Mouse (Mus musculus) layer of hippocampus, postnatal 25 days (tissue): ENCODE results near the gene Amz1. TPM values are rescaled to one million over a fixed set of nuclear protein-coding genes. Genes with fewer than 3 reads are reported as not detected.
A peak's percentile ranks its signal among the peaks of the same experiment; 100 is the strongest.

Source experiments
- DNase-seq, 2 experiments: peaks; one replicate each; pipeline ENCODE4 v3.0.0; 2022; ENCODE audit warnings: mixed read lengths in 2 of 2, low spot score in 1 of 2; ENCODE audit errors: extremely low spot score in 1 of 2
- total RNA-seq, 2 experiments: library from RNA; stranded (reverse); gene quantifications; 2 replicates each; pipeline ENCODE4 v1.2.3; 2021

Amz1 gene
- total RNA-seq = 10 to 100 TPM; 16.0 to 16.5 TPM

DNA sequence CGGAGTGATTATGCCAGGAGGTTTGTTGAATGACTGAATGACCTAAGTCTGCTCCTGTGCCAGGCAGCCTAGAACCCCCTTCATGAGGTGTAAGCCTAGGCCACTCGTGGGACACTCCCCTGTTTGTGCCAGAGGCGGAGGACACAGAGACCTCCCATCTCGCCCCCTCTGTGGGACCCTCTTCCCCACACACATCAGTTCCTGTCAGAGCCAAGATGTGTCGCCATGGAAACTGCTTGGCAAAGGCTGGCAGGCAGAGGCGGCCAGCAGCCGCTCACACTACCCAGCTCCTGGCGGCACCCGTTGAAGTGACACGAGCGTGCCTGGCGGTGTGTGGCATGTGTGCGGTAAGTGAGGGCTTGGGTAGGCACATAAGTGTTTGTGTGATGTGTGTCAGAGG lies at the start of gene Amz1:
Amz1 (plus strand) TSS at position 306 of the 400 bp plus-strand sequence.
- peak; percentile 47 to 55 for DNase-seq

DNA sequence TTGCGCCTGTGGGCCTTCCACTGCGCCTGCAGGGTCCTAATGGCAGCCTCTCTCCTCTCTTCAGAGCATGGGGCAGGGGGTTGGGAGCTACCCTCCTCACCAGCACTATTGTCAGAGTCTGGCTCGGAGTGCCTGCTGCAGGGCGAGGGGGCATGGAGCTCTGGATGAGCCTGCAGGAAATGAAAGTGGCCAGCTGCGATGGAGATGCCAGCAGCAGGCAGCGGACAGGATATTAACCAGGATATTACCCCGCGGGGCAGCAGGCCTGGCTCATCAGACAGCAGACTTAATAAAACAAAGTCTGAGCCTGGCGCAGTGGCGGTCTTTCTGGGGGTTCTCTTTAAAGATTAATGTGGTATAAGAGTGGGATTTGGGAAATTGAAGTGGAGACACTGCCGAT lies 48.8 kb upstream of the Amz1 start:
- no peak for DNase-seq

DNA sequence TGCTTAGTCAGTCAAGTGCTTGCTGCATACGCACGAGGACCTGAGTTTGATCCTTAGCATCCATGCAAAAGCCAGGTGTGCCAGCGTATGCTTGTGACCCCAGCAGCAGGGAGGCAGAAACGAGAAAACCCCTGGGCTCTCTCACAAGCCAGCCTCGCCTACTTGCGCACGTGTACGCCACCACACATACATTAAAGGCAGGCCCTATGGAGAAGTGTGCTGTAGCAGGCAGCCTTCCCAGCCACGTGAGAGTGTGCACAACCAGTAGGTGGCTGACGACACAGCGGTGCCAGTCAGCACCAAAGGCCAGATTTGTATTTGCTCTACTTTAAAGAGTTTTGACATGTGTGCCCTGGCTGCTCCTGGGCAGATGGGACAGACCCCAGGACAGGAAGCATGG lies 48.3 kb upstream of the Amz1 start:
- no peak for DNase-seq

DNA sequence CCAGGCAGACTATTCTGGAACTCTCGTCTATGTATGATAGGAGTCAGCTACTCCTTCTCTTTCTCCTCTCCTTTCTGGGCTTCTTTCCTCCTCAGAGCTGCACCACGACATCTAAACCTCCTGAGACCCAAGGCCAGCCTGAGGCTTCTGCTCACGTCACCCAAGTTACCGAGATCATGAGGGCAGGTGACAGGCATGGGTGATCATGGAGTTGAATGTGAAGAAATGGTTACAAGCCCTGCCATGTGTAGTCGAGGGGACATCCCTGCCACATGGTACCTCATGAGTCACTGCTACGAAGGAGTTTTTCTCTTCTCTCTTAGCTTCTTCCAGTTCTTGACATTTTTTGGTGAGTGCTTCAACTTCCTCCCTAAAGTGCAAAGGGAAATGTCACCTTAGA lies 46.8 kb upstream of the Amz1 start:
- no peak for DNase-seq

DNA sequence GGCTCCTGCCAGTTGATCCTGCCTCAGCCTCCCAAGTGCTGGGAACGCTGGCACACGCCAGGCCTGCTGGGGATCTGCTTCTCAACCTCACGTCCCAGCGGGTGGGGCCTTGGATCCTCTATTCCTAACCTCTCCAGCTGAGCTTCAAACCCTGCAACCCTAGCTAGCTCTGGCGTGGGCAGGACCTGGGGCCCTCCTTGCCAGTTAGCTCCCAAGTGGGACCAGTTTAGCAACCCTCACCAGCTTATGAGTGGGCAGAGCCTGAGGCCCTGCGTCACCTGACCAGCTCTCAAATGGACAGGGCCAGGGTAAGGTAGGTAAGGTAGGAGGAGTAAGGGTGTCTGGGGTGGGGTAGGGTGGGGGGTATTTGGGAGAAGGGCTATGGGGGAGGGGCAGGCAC lies 43.9 kb upstream of the Amz1 start:
- DNase-seq = no peak

DNA sequence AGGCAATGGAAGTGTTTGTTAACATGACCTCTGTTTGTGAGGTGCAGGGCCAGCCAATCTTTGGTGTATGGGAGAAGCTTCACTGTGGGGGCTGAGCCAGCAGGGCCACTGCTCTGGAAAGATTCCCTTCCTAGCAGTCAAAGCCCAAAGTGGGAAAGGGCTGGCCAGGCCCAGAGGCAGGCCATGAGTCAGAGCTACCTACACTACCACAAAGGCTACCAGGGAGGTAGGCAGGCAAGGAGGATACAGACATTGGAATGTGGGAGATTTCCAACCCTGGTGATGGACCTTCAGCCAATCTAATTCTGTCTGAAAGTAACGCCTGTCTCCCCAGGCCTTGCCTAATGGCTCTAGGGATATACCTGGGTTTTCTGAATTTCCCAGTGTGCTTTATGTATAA lies 43.0 kb upstream of the Amz1 start:
- no peak for DNase-seq

DNA sequence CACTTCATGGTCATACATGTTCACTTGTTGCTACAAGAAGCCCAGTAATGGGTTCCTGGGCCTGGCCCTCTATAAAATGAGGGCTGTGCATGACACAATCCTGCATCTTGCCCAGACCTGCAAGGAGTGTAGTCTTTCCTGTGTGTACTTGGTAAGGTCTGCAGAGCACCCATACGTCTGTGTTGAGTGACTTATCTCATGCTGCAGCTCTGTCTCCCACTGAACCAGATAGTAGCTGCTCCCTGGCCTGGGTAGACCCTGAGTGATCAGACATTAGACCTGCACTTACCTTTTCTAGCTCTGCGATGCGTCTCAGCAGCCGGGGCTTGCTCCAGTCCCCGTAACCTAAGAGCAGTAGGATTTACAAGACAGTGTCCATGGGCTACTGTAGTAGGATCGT lies 41.8 kb upstream of the Amz1 start:
- DNase-seq = no peak

DNA sequence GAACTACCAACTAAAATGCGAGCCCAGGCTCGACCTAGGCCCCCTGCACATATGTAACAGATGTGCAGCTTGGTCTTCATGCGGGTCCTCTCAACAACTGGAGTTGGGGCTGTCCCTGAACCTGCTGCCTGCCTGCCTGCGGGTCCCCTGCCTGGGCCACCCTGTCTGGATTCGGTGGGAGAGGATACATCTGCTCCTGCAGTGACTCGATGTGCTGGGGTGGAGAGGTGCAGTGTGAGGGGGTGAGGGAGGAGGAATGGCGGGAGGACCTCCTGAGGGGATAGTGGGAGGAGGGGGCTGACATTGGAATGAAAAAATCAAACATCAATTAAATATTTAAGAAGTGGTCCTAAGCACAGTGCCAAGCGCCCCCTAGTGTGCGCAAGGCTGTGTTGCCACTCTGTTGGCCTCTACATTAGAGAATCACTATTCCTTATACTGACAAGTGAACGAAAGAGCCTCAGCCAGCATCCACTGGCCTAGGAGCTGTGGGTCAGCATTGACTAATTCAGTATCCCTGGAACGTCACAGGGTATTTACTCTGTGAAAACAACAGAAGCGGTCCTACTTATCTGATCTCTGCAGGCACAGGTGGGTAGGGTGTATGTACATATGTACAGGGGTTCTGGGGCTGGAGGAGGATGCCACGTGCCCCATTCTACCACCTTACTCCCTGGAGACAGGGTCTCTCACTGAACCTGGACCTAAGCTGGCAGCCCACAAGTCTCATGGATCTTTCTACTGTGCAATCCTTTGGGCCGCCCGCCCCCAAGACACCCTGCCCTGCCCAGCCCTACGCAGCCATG lies 39.4 kb upstream of the Amz1 start:
- peak in 1 of 2 experiments; percentile 56 for DNase-seq

DNA sequence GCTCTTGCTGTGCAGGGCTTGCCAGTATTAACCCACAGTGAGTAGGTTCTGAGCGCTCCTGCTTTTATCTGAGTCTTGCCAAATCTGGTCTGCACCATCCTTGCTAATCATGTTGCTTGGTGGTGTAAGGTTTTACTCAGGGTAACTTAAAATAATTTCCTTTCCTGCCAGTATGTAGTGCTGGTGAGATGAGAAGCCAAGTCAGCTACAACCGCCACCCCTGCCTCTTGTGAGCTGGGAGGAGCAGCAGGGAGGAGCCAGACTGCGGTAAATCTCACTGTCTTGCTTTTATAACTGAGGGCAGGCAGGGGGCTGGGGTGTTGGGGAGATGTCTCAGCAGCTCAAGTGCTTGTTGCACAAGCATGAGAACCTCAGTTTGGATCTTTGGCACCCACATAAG lies 35.5 kb upstream of the Amz1 start:
- no peak for DNase-seq

DNA sequence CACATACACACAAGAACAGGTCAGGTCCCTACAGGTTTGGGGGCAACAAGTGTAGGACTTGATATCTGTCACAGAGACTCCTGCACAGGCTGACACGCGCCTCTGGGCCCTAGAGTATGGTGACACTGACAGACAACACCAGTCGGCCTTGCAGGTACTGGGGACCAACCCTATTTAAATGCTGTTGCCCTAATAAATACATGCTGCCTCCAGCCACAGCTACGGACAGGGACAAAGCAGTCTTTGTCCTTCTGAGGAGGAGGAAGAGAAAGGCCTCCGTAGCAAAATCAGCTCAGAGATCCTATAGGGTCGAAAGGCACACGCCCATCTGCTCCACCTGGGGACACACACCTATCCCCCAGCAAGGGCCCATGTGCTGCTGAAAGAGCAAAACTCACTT lies 27.9 kb upstream of the Amz1 start:
- no peak for DNase-seq

DNA sequence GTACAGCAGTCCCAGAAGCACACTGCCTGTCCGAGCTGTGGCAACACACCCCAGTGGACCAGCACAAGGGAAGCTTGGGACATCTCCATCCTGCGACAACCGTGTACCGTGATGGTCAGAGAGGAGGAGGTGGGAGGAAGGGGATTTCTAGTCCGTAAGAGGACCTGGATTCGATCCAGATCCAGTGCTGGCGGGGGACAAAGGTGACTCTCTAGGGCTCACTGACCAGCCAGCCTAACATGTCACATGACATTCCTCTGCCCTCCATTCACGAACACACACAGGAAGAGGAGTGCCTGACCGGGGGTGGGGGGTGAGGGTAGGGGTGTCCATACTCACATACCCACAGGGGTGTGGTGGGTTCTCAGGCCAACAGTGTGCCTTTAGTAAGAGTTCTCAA lies 24.2 kb upstream of the Amz1 start:
- no peak for DNase-seq

DNA sequence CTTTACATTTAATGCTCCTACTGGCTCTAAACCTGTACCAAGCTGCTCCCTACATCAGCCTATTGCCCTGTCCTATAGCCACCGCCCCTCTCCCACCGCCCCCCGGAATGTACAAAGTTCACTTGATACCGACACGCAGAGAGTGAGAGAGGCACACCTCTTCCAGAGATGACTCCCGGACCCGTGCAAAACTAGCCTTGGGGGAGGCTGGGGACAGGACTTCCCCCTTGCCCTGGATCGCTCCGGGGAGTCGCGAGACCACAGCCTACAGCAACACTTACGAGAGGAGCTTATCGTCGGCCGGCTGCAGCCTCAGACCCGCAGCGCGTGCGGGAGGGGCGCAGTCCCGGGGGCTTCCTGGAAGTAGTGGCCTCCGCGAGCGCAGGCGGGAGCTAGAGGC lies 22.3 kb upstream of the Amz1 start:
- peak in 1 of 2 experiments; percentile 34 for DNase-seq

DNA sequence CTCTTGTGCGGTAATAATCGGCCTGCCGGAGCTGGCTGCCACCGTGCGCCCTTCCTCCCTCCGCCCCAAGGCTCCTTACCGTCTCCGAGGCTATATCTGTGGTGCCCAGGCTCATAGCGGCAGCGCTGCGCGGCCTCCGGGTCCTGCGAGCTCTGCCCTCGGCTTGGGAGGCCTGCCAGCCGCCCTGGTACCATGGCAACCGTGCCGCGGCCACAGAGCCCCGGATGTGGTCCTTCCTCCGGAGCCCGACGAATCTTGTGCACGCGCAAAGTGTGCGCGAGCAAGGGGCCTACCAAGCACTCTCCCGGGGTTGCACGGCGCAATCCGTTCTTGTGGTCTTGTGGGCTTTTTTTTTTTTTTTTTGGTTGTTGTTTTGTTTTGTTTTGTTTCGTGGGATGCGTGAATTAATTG lies 21.8 kb upstream of the Amz1 start, which contains the start of gene Iqce:
Iqce (minus strand) TSS at position 276 of the 411 bp plus-strand sequence.
- DNase-seq = peak; percentile 92 to 95

DNA sequence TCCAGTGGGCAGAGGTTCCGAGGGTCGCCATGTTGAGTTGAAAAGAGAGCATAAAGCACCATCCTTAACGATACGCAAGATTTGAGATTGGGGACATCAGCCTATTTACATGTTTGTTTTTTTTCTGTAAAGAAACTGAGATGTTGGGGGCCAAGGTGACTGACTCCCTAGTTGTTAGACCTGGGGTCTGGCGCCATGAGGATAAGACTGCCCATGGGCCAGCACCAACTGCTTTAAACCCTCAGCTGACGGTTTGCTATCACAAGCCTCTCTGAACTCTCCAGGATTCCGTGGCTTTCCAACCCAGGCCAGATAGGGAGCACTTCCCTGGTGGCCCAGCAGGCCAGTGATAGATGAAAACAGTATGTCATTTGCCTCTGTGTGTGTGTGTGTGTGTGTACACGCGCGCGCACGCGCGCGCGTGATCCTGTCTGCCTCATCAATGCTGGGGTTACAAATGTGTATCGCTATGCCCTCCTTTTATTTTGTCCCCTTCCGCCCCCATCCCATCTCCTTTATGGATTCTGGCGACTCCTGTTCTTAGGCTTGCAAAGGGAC lies 21.2 kb upstream of the Amz1 start:
- DNase-seq = no peak

DNA sequence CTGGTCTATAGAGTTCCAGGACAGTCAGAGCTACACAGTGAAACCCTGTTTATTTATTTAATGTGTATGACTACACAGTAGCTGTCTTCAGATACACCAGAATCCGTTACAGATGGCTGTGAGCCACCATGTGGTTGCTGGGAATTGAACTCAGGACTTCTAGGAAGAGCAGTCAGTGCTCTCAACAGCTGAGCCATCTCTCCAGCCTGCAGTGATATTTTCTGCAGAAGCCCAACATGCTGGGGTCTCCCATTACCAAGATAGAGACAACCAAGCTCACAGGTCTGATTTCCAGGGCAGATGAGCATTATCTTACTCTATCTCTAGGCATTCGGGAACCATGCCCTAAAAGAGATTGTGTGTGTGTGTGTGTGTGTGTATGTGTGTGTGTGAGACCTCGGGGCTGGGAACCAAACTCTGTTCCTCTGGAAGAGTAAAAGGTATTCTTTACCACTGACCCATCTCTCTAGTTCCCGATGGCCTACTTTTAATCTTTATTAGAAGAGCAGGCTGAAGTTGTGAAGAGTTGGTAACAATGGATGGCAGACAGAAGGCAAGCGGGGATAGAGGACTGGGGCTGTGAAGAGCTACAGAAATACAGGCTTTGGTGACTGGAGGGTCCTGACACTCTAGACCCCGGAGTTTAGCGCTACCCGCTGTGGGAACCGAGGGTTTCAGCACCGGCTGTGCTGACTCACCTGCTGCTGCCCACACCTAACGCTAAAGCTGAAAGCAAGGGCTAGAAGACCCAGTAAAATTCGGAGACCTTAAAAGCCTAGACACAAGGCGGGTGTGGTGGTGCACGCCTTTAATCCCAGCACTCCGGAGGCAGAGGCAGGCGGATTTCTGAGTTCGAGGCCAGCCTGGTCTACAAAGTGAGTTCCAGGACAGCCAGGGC lies 20.2 kb upstream of the Amz1 start:
- no peak for DNase-seq

DNA sequence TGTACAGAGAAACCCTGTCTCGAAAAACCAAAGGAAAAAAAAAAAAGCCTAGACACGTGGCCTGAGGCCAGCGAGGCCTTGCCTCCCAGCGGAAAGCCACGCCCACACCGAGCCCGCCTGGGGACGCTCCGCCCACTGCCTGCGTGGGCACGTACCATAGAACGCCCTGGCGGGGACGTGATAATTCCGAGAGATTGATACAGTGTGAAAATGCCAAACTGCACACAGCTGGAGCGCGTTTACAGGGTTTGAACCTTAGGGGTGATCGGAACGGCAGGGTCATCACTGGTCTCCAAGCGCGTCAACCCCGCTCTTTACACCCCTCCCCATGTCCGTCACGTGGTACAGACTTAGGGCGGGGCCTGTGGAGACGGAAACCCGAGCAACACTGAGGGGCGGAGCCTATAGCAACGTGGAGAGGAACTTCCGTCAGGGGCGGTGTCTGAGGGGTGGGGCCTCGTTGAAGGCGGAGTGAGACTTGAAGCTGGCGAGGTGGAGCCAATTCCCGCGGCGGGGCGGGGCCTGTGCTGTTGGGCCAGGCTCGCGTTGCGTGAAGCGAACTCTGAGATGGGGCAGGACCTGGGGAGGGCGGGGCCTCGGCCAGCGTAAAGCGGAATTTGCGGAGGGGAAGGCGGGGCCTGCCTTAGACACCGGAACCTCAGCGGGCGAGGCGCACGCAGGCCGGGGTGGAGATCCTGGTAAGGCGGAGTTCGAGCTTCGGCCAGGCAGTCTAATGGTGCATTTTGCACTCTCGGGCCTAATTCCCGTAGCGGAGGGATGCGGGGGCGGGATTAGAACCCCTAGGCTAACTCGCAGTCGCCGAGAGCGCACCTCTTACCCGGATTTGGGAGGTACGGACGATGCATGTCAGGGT lies 19.3 kb upstream of the Amz1 start, which contains the start of gene Brat1:
Brat1 (plus strand) TSS at position 634 of the 874 bp plus-strand sequence.
- DNase-seq = peak; percentile 90 to 97

DNA sequence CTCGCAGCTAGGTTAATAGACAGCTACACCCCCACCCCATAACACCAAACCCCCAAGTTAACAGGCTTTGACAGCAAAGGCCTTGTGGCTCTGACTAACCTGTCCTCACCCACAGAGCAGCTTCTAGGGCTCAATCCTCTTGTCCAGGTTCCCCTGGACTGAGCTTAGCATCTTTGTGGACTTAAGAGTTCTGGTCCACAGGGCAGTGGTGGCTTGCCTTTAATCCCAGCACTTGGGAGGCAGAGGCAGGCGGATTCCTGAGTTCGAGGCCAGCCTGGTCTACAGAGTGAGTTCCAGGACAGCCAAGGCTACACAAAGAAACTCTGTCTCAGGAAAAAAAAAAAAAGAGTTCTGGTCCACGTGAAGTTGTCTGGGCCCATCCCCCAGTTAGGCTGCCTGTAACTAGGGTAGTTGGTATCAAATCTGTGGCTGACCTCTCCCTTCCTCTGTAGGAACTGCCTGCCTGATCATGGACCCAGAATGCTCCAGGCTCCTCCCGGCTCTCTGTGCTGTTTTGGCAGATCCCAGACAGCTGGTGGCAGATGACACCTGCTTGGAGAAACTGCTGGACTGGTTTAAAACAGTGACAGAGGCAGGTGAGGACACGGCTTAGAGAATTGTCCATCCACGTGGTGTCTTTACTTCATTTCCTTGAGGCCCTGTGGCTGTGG lies 18.3 kb upstream of the Amz1 start:
- DNase-seq = no peak

DNA sequence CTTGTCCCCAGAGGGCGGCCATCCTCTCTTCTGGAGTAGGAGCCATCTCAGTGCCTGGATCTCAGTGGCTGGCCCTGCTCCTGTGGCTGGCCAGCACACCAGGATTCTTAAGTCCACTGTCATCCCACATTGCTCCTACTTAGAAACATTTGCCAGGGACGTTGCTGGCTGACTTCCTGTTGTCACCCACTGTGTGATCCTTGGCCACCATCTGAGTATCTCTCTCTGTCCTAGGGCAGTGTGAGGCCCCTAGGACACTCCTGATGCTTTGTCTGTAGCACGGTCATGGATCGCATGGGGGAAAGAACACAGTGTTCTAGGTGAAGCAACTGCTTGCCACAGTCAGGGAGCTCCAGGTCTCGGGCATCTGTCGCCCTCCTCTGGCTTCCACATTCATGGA lies 13.6 kb upstream of the Amz1 start:
- DNase-seq = no peak

DNA sequence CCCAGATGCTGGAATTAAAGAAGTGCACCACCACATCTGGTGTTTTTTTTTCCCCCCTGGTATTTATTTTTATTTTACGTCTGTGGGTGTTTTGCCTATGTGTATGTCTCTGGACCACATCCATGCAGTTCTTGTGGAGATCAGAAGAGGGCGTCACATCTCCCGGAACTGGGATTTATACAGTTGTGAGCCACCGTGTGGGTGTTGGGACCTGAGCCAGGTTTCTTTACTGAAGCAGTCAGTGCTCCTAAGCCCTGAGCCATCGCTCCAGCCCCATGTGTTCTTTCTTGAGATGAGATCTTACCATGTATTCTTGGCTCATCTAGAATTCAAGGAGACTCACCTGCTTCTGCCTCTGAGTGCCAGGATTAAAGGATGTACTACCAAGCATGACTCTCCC lies 12.9 kb upstream of the Amz1 start:
- no peak for DNase-seq

DNA sequence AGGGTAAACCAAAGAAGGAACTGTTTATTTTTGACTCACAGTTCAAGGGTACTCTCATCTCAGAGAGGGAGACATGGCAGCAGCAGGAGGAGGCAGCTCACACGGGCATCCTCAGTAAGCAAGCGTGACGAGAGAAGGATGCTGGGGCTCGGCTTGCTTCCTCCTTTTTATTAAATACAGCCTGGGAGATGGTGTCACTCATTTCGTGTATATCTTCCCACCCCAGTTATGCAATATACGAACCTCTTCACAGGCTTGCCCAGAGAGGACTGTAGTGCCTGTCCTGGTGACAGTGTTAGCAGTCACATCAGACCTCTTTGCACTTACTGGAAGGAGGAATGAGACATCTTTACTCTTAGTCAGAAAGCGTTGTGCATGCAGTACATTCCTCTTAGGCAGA lies 3.2 kb upstream of the Amz1 start:
- no peak for DNase-seq
